Mouse (Mus musculus) small intestine, adult 2 months (tissue): ENCODE measurements around the gene Ran.

Experiments used
- CTCF ChIP-seq: fragments of 200-500 bp; IDR thresholded peaks from 2 replicates; pipeline ENCODE4 v1.5.1; 2012; ENCODE audit warnings: low read depth, mild to moderate bottlenecking, control low read depth, inconsistent platforms, low read length, moderate library complexity, mixed read lengths; ENCODE audit not compliant: insufficient replicate concordance, insufficient read length; ENCODE audit errors: extremely low read depth
- POLR2A ChIP-seq: fragments of 200-500 bp; IDR thresholded peaks from 2 replicates; pipeline ENCODE4 v1.6.1; 2012; ENCODE audit warnings: low read depth, mild to moderate bottlenecking, control low read depth, inconsistent platforms, low read length, moderate library complexity

GRCm38 (mm10) chr5:129007105-129007957 is 12.5 kb upstream of the Ran start:
- no peak for TF ChIP-seq CTCF
- no peak for TF ChIP-seq POLR2A
